Mouse (Mus musculus): ENCODE results near the gene Tmem256.
"Not testable (repeated sequence)": the region's sequence is repeated elsewhere in the genome, so short reads cannot be mapped to it uniquely, and the experiment has no call there.

The Tmem256 gene

DNA sequence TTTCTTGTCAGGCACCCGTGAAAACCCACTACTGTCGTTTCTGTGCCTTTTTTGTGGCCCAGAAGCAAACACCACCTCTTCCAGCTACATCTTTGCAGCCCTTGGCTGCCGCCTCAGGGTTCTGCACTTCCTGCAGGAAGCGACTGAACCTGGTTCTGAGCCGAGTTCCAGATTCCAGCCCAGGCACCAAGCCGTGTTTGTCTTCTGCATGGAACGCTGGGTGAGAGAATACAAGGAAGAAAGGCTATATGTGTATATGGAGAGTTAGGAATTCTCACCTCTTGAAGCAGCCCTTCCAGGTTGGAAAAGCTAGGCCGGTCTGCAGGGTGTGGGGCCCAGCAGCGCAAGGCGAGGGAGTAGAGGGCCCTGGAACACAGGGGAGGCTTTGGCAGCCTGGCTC, 16.4 kb downstream of the Tmem256 start:
- no peak for DNase-seq (ENCODE audit: low spot score)

DNA sequence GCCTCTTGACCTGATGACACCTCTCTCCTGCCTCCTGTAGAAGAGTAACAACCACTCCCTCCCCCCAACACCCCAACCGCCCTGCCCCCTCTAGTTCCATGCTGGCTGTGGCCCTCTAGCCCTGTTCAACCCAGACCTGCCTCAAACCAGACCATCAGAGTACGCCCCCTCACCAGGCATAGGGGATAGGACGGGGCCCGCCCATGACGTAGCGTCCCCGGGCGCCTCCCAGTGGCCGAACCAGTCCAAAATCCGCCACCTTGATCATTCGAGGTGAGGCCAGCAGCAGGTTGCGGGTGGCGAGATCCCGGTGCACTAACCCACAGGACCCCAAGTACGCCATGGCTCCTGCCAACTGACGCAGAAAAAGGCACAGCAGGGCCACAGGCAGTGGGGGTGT, 17.0 kb downstream of the Tmem256 start:
- peak; percentile 42 for DNase-seq (ENCODE audit: low spot score)

DNA sequence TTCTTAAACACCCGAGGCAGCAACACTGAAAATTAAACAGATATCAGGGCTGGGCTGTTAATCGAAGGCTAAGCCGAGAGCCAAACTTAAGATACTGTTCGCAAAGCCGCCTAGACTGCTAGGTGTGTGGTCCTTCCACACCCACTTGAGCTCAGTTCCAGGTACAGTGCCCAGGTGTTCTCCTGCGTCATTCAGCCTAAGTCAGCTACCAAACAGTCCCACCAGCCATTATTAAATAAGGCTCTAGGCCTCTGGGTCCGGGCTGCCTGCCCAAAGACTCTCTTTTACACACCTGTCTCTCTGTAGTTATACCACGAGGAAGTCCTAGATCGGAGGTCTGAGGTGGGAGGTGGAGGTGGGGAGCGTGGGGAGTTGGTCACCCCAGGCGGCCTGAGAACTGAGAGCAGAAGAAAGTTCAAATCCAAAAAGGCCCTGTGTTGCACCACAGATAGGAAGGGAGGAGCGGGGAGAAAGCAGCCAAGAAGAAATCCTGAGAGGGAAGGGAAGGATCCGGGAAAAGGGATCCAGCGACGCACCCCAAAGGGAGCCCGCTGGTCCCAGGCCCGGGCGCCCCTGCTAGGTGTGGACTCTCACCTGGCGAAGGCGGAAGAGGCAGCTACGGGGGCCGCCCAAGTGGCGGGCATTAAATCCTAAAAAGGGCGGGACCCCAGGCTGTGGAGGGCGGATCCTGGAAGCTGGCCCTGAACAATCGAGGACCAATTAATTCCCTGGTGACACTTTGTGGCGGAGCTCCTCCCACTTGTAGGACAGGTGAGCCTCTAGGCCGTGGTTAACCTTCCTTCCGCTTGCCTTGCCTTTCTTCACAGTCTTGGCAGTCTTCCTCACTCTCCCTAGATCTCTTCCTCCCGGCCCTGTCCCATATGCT, 20.0 kb downstream of the Tmem256 start, which contains the start of gene Tnk1:
Gene Tnk1, minus strand, starts transcription at position 618 of the 886 bp plus-strand sequence.
- no peak for DNase-seq (ENCODE audit: low spot score)

DNA sequence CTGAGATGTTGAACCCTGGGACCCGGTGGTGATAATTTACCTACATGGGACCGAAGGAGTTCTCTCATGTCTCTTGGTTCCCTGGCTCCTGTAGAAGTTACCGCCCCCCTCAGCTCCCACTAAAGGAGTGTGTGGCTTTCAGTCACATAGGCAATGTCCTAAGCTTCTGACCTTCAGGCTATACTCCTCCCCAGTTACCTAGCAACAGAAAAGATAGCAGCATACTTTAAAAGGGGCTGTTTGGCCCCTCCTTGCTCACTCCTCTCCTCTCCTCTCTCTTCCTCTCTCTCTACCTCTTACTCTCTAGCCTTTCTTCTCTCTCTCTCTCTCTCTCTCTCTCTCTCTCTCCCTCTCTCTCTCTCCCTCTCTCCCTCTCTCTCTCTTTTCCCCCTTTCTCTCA, 25.4 kb downstream of the Tmem256 start:
- not testable (repeated sequence) for DNase-seq (ENCODE audit: low spot score)

DNA sequence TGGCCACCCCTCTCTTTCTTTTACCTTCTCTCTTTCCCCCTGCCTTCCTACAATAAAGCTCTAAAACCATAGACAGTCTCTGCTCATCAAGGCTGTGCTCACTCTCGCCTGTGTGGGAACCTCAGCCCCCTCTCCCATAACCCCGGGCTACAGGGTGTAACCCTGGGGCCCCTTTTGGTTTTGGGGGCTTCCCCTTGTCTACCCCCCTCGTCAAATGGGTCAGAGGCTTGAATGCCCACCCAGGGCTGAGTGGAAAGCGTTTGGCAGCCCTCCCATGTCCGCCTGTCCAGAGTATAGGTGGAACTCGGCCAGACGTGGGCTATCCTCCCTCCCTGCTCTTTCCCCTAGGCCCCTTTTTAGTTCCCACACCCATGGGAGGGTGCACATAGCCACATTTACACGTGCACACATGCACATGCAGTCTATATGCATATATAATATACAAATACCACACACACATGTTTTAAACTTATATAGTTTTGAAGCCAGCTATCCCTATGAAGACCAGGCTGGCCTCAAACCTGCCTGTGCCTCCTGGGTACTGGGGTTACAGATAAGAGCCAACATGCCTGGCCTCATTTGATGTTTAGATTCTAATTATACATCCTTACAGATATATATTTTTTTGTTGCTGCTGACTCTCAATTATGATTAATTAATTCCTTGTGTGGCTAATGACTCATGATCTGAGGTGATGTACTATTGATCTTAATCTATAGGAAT, 26.0 kb downstream of the Tmem256 start:
- no peak for DNase-seq (ENCODE audit: low spot score)

DNA sequence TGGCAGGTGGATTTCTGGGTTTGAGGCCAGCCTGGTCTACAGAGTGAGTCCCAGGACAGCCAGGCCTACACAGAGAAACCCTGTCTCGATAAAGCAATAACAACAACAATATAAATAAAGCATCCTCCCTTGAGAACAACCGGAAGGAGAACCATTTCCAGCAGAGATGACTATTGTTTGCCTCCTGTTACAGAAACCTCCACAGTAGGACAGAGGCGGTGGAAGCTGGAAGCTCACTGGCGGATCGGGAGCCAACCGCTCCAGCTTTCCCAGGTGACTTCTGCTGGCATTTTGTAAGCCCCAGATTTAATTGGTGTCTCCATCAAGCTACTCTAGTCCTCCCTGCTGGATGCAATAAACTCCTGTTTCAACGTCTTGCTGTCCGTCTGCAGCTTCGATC, 27.2 kb downstream of the Tmem256 start:
- DNase-seq (ENCODE audit: low spot score) = no peak

DNA sequence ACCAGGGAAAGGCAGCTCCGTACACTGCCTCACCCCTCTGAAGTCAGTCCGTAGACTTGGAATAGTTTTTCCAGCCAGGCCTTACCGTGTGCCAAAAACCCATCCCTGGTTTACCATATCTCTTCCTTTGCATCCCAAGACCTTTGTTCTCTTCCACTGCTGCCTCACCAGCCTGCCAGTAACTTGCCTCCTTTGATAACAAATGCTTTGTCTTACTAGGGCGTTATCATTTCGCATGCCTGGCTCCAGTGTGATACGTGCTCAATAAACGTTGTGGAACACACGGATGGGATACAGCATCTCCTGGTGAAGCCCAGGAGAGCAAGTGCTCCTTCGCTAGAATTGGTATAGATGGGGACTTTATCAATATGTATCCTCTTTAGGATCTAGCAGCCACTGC, 29.0 kb downstream of the Tmem256 start:
- DNase-seq (ENCODE audit: low spot score) = no peak

DNA sequence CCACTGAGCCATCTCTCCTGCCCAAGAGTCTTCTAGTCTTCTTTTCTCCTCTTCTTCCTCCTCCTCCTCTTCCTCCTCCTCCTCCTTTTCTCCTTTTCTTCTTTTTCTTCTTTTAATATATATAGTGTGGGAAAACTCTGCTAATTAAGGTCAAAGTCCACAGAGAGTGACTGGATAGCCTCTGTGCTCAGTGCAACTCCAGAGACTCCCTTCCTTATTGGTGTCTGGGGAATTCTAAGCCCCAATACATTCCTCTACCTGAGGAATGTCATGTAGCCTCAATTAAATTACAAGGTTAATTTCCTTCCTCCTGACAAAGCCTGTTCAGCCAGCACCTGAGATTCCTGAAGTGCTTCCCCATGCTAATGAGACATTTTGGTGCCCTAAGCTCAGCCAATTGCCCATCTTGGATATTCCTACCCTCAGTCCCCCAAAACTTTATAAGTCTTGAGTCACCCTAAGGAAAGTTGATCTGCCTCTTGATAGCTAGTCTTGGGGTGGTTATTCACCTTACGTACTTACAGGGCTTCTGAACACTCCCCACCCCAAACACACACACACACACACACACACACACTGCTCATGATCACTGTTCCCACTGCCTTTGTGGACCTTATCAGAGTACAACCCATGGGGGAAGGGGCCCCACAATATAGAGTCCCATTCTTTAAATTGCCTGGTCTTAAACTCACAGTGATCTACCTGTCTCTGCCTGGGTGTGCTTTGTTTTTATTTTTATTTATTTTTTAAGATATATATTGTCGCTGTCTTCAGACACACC, 32.2 kb downstream of the Tmem256 start:
- no peak for DNase-seq (ENCODE audit: low spot score)

DNA sequence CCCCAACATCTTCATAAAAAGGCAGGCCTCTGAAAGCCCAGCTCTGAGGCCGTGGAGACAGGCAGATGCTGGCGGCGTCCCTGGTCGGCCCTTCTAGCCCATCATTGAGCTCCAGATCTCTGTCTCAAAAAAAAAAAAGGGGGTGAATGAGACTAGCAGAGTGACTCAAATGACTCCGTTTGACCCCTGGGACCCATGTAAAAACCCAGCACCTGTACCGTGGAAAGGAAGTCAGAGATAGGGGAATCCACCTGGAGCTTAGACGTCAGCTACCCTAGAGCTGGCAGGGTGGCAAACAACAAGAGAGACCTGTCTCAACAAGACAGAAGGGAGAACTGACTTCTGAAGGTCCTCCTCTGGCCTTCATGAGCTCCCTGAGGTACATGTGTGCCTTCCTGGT, 33.5 kb downstream of the Tmem256 start:
- DNase-seq (ENCODE audit: low spot score) = no peak

DNA sequence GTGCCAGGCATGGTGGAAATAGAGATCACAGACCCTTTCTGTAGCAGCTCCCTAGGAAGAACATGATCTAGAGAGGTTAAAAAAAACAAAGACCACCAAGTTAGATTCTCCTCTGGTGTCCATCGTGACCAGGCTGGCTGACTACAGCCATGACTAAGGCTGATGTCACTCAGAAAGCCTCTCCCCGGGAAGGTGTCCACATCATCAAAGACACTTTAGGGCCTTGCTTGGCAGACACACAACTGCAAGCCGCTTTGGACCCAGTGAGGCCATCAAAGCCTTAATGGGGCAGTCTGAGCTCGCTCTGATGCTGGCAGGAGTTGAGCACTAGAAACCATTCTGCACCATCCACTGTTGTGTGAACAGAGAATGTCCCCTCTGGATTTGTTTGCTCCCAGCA, 34.1 kb downstream of the Tmem256 start:
- no peak for DNase-seq (ENCODE audit: low spot score)

DNA sequence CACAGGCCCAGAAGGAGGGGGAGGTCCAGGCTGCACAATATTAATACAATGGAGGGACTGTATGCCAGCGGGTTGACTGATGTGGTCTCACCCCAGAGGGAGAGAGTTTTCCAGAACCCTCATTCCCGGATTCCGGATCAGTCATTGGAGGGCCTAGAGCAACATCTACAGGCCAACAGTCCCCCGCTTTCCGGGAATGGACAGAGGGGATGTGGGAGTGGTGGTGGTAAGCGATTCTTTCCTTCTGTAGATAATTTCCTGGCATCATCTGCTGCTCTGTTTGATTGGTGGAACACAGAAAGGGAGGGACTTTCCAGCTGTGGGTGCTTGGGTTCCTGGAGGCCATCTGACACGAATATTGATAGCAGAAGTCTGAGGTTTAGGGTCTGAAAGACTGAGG, 37.9 kb downstream of the Tmem256 start:
- DNase-seq (ENCODE audit: low spot score) = no peak

DNA sequence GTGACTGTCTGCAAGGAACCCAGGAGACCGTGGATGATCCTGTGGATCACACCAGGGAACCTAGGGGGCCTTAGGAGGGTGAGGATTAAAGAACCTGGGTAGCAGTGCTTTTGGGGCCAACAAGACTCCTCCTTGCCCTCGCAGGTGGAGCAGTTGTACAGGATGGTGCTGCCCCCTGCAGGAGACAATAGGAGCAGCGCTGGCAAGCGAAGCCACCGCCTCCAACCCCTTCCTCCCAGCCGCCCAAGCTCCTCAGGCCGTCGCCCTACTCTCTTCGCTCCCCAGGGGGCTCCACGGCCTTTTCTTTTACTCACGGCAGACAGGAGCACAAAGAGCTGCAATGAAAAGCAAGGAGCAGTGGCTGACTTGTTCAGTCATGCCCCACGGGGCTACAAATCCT, 38.6 kb downstream of the Tmem256 start:
- DNase-seq (ENCODE audit: low spot score) = peak; percentile 91

DNA sequence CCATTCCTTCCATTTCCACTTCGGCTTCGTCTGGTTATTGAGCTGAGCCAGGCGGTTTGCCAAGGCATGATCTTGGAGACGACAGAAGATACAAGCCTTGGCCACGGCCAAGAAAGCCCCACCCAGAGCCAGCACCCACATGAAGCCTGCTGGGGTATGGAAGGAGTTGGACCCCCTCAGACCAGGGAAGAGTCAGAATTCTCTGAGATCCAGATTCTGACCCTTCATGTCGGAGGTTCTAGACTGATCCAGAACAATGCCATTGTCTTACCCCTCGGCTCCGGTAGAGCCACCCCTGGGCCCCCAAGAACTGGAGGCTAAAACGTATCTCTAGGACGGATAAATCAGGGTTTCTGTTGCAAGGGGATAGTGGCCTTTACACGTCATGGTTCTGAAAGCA, 39.6 kb downstream of the Tmem256 start, which contains the start of gene Tmem95:
Gene Tmem95, minus strand, starts transcription at position 141 of the 400 bp plus-strand sequence.
- DNase-seq (ENCODE audit: low spot score) = no peak

DNA sequence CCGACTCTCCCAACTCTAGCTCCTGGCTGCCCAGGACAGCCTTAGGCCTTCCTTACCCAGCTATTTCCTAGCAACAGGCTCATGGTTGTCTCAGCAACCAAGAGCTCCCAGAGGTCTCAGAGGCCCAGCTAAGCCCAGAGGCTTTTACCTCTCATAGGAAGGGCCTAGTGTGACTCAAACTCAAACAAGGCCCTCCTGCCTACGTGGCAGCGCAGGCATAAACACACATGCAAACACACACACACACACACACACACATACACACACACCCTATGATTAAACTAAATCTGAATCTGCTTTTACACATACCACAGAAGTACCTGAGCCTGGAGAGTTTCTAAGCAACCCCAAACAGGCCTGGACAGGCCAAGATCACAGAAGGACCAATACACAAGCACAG, 40.1 kb downstream of the Tmem256 start:
- DNase-seq (ENCODE audit: low spot score) = no peak

DNA sequence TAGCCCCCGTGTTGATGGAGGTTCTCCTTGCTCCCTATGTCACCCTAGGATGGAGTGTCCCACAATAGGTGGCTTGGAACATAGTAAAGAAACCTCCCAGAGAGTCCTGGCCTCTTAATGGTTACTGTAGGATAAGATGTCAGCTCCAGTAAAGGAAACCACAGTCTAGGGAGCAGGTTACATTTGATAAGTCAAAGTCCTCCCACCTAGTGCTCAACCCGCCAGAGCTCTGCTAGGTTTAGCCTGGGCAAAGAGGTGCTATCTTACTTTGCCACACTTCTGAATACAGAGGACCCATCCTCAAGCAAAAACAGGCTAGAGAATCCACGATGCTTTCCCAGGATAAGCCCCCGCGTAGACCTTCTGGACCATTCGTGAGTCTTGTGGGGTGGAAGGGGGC, 40.6 kb downstream of the Tmem256 start:
- DNase-seq (ENCODE audit: low spot score) = no peak

DNA sequence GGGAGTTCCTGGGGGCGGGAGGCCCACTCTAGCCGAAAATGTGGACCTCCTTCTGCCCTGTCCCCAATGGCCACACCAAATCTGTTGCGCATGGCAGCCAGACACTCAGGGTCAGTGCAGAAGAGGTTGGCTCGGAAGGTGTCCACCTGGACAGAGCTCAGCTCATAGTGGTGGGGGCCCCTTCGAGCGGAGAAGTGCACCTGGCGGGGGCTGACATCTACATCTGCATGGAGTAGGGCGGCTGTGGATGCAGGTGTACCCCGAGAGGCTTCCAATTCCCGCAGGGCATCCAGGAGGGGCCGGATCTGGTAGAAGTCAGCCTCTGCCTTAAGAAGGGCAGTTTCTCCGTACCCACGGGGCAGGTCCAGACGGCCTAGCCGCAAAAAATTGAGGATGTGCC, 41.4 kb downstream of the Tmem256 start:
- no peak for DNase-seq (ENCODE audit: low spot score)

DNA sequence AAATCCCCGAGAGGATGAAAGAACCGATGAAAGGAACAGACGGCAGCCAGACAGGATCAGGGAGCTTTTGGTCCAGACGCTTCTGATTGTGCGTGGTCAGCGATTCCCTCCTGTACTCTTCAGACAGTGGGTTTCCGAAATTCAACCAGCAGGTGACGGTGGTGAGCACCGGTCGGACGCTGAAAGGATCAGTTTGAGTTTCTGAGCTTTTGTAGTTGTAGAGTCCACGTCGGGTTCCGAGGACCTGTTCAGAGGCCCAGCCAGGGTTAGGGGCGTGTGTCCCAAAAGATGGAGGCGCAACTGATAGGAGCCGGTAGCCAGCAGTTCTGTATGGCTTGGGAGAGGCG, 42.2 kb downstream of the Tmem256 start:
- DNase-seq (ENCODE audit: low spot score) = peak; percentile 54

DNA sequence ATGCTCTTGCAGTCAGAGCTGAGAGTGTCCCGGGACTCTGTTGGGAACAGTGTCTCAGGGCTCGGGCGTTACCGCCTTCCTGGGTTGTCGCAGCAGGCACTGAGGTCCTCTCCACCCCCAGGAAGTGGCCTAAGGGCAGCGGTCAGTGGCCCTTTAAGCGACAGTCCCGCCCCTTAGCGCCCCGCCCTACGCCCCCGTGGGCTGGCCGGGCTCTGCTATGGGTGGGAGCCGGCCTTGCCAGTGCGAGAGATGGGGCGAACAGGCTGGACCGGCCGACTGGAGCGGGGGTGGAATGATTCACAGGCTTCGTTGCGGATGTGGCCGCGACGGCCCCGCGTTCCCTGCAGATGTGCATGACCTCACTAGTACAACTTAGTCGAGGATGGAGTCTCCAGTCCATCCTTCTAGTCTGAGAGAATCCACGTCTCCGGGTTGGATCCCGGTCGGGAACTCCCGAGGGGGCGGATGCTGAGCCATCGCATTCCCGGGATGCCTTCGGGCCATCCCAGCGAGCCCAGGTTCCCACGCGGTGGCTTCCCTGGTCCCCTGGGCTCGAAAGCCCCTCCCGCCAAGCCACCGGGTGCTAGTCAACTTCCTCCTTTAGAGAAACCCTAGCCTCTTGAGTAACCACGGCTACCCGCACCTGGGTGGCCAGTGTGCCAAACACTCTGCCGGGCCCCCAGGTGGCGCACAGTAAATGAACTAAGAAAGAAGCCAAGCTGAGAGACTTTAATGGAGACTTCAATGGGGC, 42.7 kb downstream of the Tmem256 start, which contains the start of gene Kctd11:
Gene Kctd11, minus strand, starts transcription at position 554 of the 751 bp plus-strand sequence.
- DNase-seq (ENCODE audit: low spot score) = peak; percentile 79

DNA sequence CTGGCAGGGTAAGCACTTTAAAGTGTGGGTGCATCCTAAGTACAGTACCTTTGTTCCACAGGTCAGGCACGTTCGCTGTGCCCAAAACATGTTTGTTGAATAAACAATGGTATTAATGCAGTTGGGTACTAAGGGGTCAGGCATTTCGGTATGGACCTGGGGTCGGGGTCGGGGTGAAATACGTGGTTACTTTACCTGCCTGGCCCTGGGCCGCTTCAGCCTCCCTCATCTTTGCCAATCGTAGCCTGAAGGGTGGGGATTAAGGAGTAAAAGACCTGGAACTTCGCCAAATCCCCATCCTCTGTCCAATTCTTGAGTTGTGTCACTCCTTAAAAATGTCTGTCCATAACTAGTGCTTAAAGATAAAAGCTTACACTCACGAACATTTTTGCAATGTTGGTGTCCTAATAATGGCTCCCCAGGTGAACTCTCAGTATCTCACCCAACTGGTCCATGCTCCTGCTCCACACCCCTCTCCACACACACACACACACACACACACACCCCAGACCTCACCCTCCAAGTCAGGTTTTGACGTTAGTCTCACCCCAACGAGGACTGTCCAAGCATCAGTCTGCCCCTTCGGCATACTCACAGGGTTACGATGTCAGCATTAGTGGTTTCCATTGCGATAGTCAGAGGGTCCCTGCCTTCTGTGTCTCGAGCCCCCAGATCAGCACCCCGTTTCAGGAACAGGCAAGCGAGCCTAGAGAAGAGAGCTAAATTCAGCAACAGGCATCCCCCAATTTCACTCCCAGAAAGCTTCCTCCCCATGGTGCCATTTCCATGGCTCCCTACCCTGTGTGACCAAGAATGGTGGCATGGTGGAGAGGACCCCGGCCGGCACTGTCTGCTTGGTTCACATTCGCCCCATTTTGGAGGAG, 43.7 kb downstream of the Tmem256 start:
- DNase-seq (ENCODE audit: low spot score) = no peak

DNA sequence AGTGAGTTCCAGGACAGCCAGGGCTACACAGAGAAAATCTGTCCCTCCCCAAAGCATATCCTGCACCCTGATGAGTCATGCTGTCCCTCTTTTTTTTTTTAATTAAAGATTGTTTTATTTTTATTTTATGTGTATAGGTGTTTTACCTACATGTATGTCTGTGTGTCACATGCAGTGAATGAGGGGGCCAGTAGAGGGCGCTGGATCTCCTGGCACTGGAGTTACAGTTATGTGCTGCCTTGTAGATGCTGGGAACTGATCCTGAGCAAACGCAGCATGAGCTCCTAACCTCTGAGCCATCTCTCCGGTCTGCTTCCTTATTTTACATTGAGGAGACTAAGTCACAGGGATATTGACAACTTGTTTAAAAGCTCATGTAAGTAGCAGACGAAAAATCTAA, 44.8 kb downstream of the Tmem256 start:
- DNase-seq (ENCODE audit: low spot score) = peak; percentile 62

Measured in T-cell, adult 2 months (primary cell).